Mouse (Mus musculus) spleen, adult 12 weeks (tissue): ENCODE measurements around the gene Zfhx3.

Experiments
- DNase-seq: peaks from one replicate; pipeline ENCODE4 v3.0.0; 2022; ENCODE audit warnings: low spot score

Zfhx3 gene

GRCm38 (mm10) chr8:108999297-109000249, 1057.1 kb downstream of the Zfhx3 start:
- no peak for DNase-seq

DNA sequence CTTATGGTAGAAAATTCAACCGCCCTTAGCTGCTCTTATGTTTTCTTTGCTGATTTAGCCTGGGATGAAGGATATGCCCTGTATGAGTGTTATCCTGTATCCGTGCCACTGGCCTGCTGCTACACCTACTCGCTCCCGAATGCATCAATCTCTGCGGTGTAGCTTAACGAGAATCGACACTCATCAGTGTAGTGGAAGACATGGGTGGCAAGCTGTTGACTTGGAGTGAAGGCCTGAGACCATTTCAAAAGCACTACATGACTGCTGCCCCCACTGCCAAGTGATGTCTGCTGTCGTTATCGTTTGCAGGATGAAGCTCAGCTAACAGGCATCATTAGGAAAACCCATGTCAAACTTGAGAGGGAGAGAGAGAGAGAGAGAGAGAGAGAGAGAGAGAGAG, 1058.6 kb downstream of the Zfhx3 start:
- no peak for DNase-seq

- DNase-seq: no peak
Observed at GRCm38 (mm10) chr8:109001923-109002322, 1059.5 kb downstream of the Zfhx3 start.

DNA sequence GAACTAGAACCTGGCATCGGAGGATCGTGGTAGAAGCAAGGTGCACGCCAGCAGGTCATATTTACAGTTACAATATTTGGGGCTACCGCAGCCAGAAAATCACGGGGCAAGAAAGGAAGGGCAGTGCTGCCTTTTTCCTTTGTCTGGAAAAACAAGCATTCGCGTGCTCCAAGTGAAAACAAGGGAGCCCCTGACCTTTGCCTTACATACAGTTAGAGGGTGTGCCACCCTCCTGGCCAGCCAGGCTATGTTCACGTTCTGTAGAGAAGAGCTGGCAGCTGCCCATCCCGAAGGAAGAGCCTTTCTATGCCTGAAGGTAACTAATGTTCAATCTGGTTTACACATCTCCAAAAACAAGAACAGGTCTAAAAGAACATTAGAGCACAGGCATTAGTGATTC, 1064.5 kb downstream of the Zfhx3 start:
- DNase-seq: no peak
